Mouse (Mus musculus): ENCODE results near the gene F12.
"Not testable (repeated sequence)": the region's sequence is repeated elsewhere in the genome, so short reads cannot be mapped to it uniquely, and the experiment has no call there.

The F12 gene

GRCm38 (mm10) chr13:55449679-55450441, 23.3 kb upstream of the F12 start:
- DNase-seq: peak; percentile 58

GRCm38 (mm10) chr13:55449205-55449604, 22.6 kb upstream of the F12 start:
- DNase-seq: no peak

GRCm38 (mm10) chr13:55448131-55448530, 21.5 kb upstream of the F12 start:
- DNase-seq: no peak

- peak; percentile 56 to 59 for DNase-seq
Measured at GRCm38 (mm10) chr13:55447543-55447943, 20.9 kb upstream of the F12 start.

GRCm38 (mm10) chr13:55446483-55447105, 20.0 kb upstream of the F12 start:
- no peak for DNase-seq

- peak in 1 of 2 experiments; percentile 46 for DNase-seq
Measured at GRCm38 (mm10) chr13:55445361-55446091, 18.9 kb upstream of the F12 start.

- DNase-seq: peak; percentile 100
Measured at GRCm38 (mm10) chr13:55444937-55445315, 18.3 kb upstream of the F12 start, which contains the start of gene Grk6. Grk6 (plus strand) TSS chr13:55445072.

- peak; percentile 86 to 89 for DNase-seq
Measured at GRCm38 (mm10) chr13:55444286-55444936, 17.8 kb upstream of the F12 start.

- DNase-seq: no peak
Measured at GRCm38 (mm10) chr13:55443799-55444285, 17.2 kb upstream of the F12 start.

- DNase-seq: not testable (repeated sequence)
Measured at GRCm38 (mm10) chr13:55437111-55437629, 10.6 kb upstream of the F12 start.

- no peak for DNase-seq
Measured at GRCm38 (mm10) chr13:55431889-55432685, 5.5 kb upstream of the F12 start.

GRCm38 (mm10) chr13:55430566-55430965, 4.0 kb upstream of the F12 start:
- no peak for DNase-seq

- DNase-seq: peak; percentile 87 to 92
Measured at GRCm38 (mm10) chr13:55429226-55429888, 2.8 kb upstream of the F12 start.

GRCm38 (mm10) chr13:55420933-55421800, 5.4 kb downstream of the F12 start:
- DNase-seq: peak; percentile 71 to 73

- DNase-seq: no peak
Measured at GRCm38 (mm10) chr13:55420018-55420932, 6.3 kb downstream of the F12 start.

- no peak for DNase-seq
Measured at GRCm38 (mm10) chr13:55419142-55419541, 7.5 kb downstream of the F12 start.

- peak; percentile 89 to 92 for DNase-seq
Measured at GRCm38 (mm10) chr13:55418004-55418403, 8.6 kb downstream of the F12 start.

- DNase-seq: peak in 1 of 2 experiments; percentile 39
Measured at GRCm38 (mm10) chr13:55414743-55415380, 11.7 kb downstream of the F12 start, which contains the start of gene Pfn3. Pfn3 (minus strand) TSS chr13:55415232.

All from lung, adult 18-20 months (tissue).